Mouse (Mus musculus): ENCODE results near the gene Gm11027. TPM values are rescaled to one million over a fixed set of nuclear protein-coding genes. Genes with fewer than 3 reads are reported as not detected.

The Gm11027 gene
- polyA plus RNA-seq, 1 experiment from 2014 or later, result not detected

DNA sequence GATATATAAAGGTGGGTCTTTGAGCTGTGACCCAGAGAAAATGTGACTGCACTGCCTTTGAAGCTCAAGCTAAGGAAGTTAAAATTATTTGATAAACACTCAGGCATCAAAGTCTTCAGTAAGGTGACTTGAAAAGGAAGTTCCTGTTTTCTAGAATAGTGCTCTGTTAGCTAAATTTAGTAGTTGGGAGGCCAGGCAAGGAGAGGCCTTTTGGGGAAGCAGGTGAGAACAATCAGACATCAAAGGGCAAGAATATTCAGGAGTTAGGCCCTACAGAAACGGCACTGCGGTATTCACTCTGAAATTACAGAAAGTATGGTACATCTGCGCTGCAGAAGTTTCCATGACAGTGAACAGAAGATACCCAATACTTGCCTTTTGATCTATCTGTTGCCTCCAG lies 40.3 kb downstream of the Gm11027 start:
- Histone ChIP-seq H3K9ac (ENCODE audit: low read depth, low read length) (no peak overlapping the region), H3K27ac (ENCODE audit: low read depth, low read length) (no peak overlapping the region), H3K27me3 (replicated peaks; ENCODE audit: control insufficient read depth, insufficient read depth, low read length) (no peaks in the 10 kb centered on the region), H3K9me3 (ENCODE audit: control insufficient read depth, low read length) (no peaks in the 10 kb centered on the region), H3K36me3 (ENCODE audit: control insufficient read depth, insufficient read depth, low read length) (no peaks in the 10 kb centered on the region), H3K4me3 (ENCODE audit: low read length) (no peak overlapping the region), H3K4me1 (ENCODE audit: control insufficient read depth, insufficient read depth, low read depth, low read length) (no peaks in the 10 kb centered on the region), H3K4me2 (ENCODE audit: low read length) (no peak overlapping the region)
- no peak for ATAC-seq
- WGBS, result 87% methylated on average over 3 of the region's 3 CpGs

DNA sequence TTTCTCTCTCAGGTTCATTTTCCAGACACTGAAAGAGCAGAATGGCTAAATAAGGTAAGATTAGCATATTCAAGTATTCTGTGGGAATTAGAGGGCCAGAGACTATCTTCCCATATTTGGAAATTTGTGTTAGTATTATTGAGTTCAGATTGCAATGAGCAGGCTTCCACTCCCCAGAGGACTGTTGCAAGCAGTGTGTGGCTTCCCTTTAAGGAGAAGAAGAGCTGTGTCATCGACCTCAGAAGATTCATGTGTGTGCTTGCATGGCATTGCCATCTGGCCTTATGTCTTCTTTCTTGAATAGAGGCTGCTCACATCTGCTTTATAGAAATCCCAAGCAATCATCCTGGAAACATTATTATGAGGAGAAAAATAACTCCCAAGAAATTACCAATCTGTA lies 42.6 kb downstream of the Gm11027 start:
- ATAC-seq, result no peak
- Histone ChIP-seq H3K4me1 (ENCODE audit: control insufficient read depth, insufficient read depth, low read depth, low read length) (no peaks in the 10 kb centered on the region), H3K27ac (ENCODE audit: low read depth, low read length) (no peak overlapping the region), H3K36me3 (ENCODE audit: control insufficient read depth, insufficient read depth, low read length) (no peaks in the 10 kb centered on the region), H3K4me3 (ENCODE audit: low read length) (no peak overlapping the region), H3K9ac (ENCODE audit: low read depth, low read length) (no peak overlapping the region), H3K9me3 (ENCODE audit: control insufficient read depth, low read length) (no peaks in the 10 kb centered on the region), H3K4me2 (ENCODE audit: low read length) (no peak overlapping the region), H3K27me3 (replicated peaks; ENCODE audit: control insufficient read depth, insufficient read depth, low read length) (no peaks in the 10 kb centered on the region)
- WGBS, result 70% methylated on average over 1 of the region's 1 CpGs

Small RNA genes within 50 kb of the gene (microRNA-seq; reads per million reads assigned to microRNA genes)
- gene Gm23190, result not detected

Other genes with a start within 250 kb of the Gm11027 start
- 47.1 and 50.2 TPM in 2 replicates for gene Zfp386, start 227.7 kb upstream of the Gm11027 start, polyA plus RNA-seq (2015; fragmentation: Nextera tagmentation; extraction: Ambion mirVana)
- gene Vipr2, start 197.7 kb upstream of the Gm11027 start, polyA plus RNA-seq (2015; fragmentation: Nextera tagmentation; extraction: Ambion mirVana), result 0.74 and 1.1 TPM in 2 replicates
- 17.0 and 18.3 TPM in 2 replicates for gene Wdr60, start 12.4 kb upstream of the Gm11027 start, polyA plus RNA-seq (2015; fragmentation: Nextera tagmentation; extraction: Ambion mirVana)
- gene Esyt2, start 5.8 kb downstream of the Gm11027 start, polyA plus RNA-seq (2015; fragmentation: Nextera tagmentation; extraction: Ambion mirVana), result 10.3 and 12.0 TPM in 2 replicates
- 7.6 and 9.6 TPM in 2 replicates for gene Ncapg2, start 130.0 kb downstream of the Gm11027 start, polyA plus RNA-seq (2015; fragmentation: Nextera tagmentation; extraction: Ambion mirVana)
- gene Ptprn2, start 210.3 kb downstream of the Gm11027 start, polyA plus RNA-seq (2015; fragmentation: Nextera tagmentation; extraction: Ambion mirVana), result 11.7 and 12.0 TPM in 2 replicates